Mouse (Mus musculus) G1E (cell line): ENCODE results near the gene Alg5. TPM values are rescaled to one million over a fixed set of nuclear protein-coding genes. Genes with fewer than 3 reads are reported as not detected.

Experiments
- ATAC-seq: 2 replicates; pipeline ENCODE4 v1.8.0; 2016; ENCODE audit warnings: mild to moderate bottlenecking; ENCODE audit not compliant: insufficient number of reproducible peaks, poor library complexity, low FRiP score, severe bottlenecking; ENCODE audit errors: extremely low read depth
- DNase-seq: peaks from one replicate; pipeline ENCODE4 v3.0.0; 2012; ENCODE audit warnings: low spot score
- H3K27me3 ChIP-seq: 2 replicates; pipeline ENCODE4 v1.6.1; 2012; ENCODE audit warnings: mild to moderate bottlenecking, low read length, inconsistent platforms; ENCODE audit not compliant: insufficient read depth
- H3K36me3 ChIP-seq: replicated peaks from 2 replicates; pipeline ENCODE3; 2012; ENCODE audit warnings: mild to moderate bottlenecking, inconsistent platforms
- H3K4me1 ChIP-seq: 2 replicates; pipeline ENCODE4 v1.6.1; 2012; ENCODE audit warnings: low read depth, low read length, inconsistent platforms, mixed read lengths; ENCODE audit not compliant: insufficient read depth
- H3K4me3 ChIP-seq: 2 replicates; pipeline ENCODE4 v1.5.1; 2012; ENCODE audit warnings: low read depth, mild to moderate bottlenecking, inconsistent platforms, low read length, moderate library complexity, mixed read lengths
- H3K9me3 ChIP-seq: replicated peaks from 2 replicates; pipeline ENCODE4 v1.6.1; 2012; ENCODE audit warnings: inconsistent platforms
- CTCF ChIP-seq: IDR thresholded peaks from 2 replicates; pipeline ENCODE4 v1.5.1; 2012; ENCODE audit warnings: low read depth, low read length, inconsistent platforms, mixed read lengths
- GATA1 ChIP-seq: IDR thresholded peaks from 2 replicates; pipeline ENCODE4 v1.6.1; 2012; ENCODE audit warnings: borderline replicate concordance, low read length, inconsistent platforms, mixed read lengths
- GATA2 ChIP-seq: IDR thresholded peaks from 2 replicates; pipeline ENCODE4 v1.6.1; 2012; ENCODE audit warnings: low read depth, low read length, inconsistent platforms, borderline replicate concordance
- POLR2AphosphoS5 ChIP-seq: IDR thresholded peaks from 2 replicates; pipeline ENCODE4 v1.6.1; 2012; ENCODE audit warnings: low read depth, low read length, inconsistent platforms; ENCODE audit not compliant: insufficient replicate concordance
- TAL1 ChIP-seq: conservative IDR thresholded peaks from 2 replicates; pipeline ENCODE4 v1.6.1; 2012; ENCODE audit warnings: low read depth, low read length, inconsistent platforms, mixed read lengths
- polyA plus RNA-seq: library from polyadenylated mRNA; stranded (reverse); fragments of >175 nt; gene quantifications from 2 replicates; pipeline ENCODE4 v1.2.3, GENCODE M21; 2012
- total RNA-seq, 2 experiments: library from RNA; stranded (forward) in 1 of 2; stranded (reverse) in 1 of 2; fragments of 200-1000 nt in 1 of 2; fragments of >200 nt in 1 of 2; fragmentation: Nextera tagmentation in 1 of 2; gene quantifications; 2 replicates each; pipeline ENCODE4 v1.2.3; 2014 to 2017

The Alg5 gene
- total and polyA plus RNA-seq, 3 experiments: 1.7 to 26.1 (median 20.3) TPM

GRCm38 (mm10) chr3:54727588-54727987 lies 7.8 kb upstream of the Alg5 start:
- H3K4me3 ChIP-seq: no peak overlapping the region
- no peaks in the 10 kb centered on the region for H3K27me3 ChIP-seq
- H3K9me3 ChIP-seq: no peaks in the 10 kb centered on the region
- no peak for ATAC-seq
- H3K4me1 ChIP-seq: peaks cover 41% of the 10 kb centered on the region
- DNase-seq: no peak
- TF ChIP-seq POLR2AphosphoS5 (no peak), GATA1 (no peak), CTCF (no peak), GATA2 (no peak), TAL1 (no peak)
- peaks cover 91% of the 10 kb centered on the region for H3K36me3 ChIP-seq

DNA sequence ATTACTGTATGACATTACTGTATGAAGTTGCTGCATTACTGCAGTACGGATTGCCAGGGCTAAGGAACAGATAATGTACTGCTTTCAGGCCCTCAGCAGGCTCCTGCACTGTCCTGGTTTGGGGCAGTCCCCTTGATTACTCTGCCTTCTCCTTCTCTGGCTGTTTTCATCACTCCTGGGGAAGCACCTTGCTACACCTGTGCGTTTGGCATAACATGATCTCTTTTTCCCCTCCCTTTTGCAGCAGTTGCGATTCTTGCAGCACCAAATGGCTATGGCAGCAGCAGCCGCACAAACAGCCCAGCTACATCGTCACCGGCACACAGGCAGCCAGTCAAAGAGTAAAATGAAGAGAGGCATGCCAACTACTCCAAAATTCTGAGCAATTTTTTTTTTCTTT lies 7.2 kb upstream of the Alg5 start:
- H3K9me3 ChIP-seq: no peaks in the 10 kb centered on the region
- ATAC-seq: no peak
- H3K4me3 ChIP-seq: no peak overlapping the region
- no peaks in the 10 kb centered on the region for H3K27me3 ChIP-seq
- TF ChIP-seq TAL1 (no peak), GATA1 (no peak), POLR2AphosphoS5 (no peak), CTCF (no peak), GATA2 (no peak)
- H3K36me3 ChIP-seq: peaks cover 91% of the 10 kb centered on the region
- H3K4me1 ChIP-seq: peaks cover 41% of the 10 kb centered on the region
- no peak for DNase-seq

GRCm38 (mm10) chr3:54731626-54732150 lies 3.7 kb upstream of the Alg5 start:
- Histone ChIP-seq H3K36me3 (peaks cover 69% of the 10 kb centered on the region), H3K9me3 (no peaks in the 10 kb centered on the region), H3K4me1 (peaks cover 40% of the 10 kb centered on the region), H3K4me3 (no peak overlapping the region), H3K27me3 (no peaks in the 10 kb centered on the region)
- no peak for TF ChIP-seq GATA2
- DNase-seq: no peak
- ATAC-seq: no peak

DNA sequence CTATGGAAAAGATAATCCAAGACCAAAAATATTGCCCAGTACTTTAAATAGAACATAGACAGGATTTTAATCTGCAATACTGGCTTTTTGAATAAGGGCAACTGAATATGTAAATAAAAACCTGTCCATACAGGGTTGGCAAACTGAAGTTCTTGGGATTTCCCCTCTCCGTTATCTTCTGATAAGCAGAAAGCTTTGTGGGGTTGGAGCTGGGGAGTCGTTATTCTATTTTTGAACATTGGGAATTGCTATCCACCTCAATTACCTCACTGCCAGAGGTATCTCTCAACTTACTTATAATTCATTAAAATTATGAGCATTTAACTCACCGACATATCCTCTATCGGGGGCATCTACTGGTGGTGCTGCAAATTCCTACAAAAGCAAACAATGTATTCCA lies 3.0 kb upstream of the Alg5 start:
- no peaks in the 10 kb centered on the region for H3K9me3 ChIP-seq
- no peak overlapping the region; the same call in 1 of the 2 replicates for H3K4me3 ChIP-seq
- TF ChIP-seq CTCF (no peak), TAL1 (no peak), GATA2 (no peak), POLR2AphosphoS5 (no peak), GATA1 (no peak)

GRCm38 (mm10) chr3:54734411-54735246 lies 710 bp upstream of the Alg5 start:
- H3K36me3 ChIP-seq: peaks cover 63% of the 10 kb centered on the region

More for the DNA sequence above, 3.0 kb upstream of the Alg5 start:
- ATAC-seq: no peak
- Histone ChIP-seq H3K36me3 (peaks cover 64% of the 10 kb centered on the region), H3K4me1 (peaks cover 41% of the 10 kb centered on the region), H3K27me3 (no peaks in the 10 kb centered on the region)
- no peak for DNase-seq

DNA sequence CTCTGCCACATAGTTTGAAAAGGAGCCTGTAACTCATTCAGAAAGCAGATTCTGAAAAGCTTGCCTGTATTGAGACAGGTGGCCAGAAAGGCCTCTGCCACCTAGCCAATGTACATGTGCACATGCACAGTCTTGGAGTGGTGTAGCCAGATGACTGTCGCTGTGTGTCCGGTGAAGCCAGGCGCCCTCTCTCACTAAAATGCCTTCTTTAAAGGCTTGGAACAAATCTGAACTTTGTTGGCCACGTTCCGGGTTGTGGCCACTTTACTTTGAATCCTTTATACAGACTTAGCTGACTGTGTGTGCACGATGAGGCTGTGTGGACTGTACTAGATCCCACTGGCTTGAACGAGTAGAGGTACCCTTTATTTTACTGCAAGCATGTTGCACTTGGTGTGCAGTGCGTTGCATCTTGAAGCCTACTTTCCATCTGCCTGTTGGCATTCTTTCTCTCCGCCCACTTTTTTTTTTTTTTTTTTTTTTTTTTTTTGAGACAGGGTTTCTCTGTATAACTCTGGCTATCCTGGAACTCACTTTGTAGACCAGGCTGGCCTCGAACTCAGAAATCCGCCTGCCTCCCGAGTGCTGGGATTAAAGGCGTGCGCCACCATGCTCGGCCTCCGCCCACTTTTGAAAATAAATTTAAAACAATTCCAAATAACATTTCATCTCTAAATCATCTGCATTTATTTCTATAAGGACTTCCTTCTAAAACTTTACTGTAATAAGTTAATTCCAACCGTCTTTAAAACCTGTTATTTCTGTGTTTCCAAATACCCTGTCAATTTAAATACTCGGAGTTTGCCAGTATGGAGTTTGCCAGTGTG lies 975 bp downstream of the Alg5 start:
- ATAC-seq (peak; percentile 29; the same call in 1 of the 2 replicates), DNase-seq (peak; percentile 39)
- H3K27me3 ChIP-seq: no peaks in the 10 kb centered on the region
- peaks cover 30% of the 10 kb centered on the region for H3K4me1 ChIP-seq
- peaks cover 59% of the 10 kb centered on the region for H3K36me3 ChIP-seq
- TF ChIP-seq GATA2 (no peak), TAL1 (no peak), CTCF (no peak), POLR2AphosphoS5 (no peak)
- peak overlapping the region; percentile 98 for H3K4me3 ChIP-seq
- H3K9me3 ChIP-seq: no peaks in the 10 kb centered on the region

More at GRCm38 (mm10) chr3:54734411-54735246, 710 bp upstream of the Alg5 start:
- Histone ChIP-seq H3K9me3 (no peaks in the 10 kb centered on the region), H3K4me3 (peak overlapping the region; percentile 98), H3K4me1 (peaks cover 38% of the 10 kb centered on the region), H3K27me3 (no peaks in the 10 kb centered on the region)
- TF ChIP-seq GATA1: no peak
- DNase-seq (peak; percentile 95), ATAC-seq (peak; percentile 51)
